Mouse (Mus musculus): ENCODE measurements at regions not wholly inside any gene's neighbourhood (a gene's known extent, or its start where the extent isn't known, plus 50 kb on each side); places are given as distances from the start of the nearest gene placed in this dataset.

DNA sequence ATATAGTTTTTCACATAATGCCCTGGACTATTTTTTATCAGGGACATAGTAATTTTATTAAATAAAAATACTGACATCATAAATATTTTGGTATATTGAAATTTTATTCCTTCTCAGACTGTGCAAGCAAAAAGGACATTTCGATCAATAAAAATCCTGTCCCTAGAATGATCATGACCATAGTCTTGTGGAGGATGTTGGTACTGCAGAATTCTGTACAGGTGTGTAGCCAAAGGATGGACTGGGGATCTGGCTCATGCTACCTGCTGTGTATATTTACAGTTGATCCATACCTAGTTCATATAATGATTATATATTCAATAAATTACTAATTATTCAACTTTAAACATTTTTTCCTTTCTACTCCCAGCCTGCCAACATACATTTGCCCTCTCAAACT is 654.6 kb upstream of the Tpm3-rs7 start:
- Histone ChIP-seq H3K27ac (replicated peaks; ENCODE audit: low read depth, low read length) (no peak overlapping the region), H3K36me3 (replicated peaks; ENCODE audit: control insufficient read depth, insufficient read depth, low read depth, low read length) (no peaks in the 10 kb centered on the region), H3K9ac (replicated peaks; ENCODE audit: low read length) (no peak overlapping the region), H3K4me2 (ENCODE audit: low read depth, low read length) (no peak overlapping the region), H3K4me1 (ENCODE audit: control insufficient read depth, insufficient read depth, low read length) (no peaks in the 10 kb centered on the region), H3K27me3 (ENCODE audit: control insufficient read depth, insufficient read depth, low read length) (no peaks in the 10 kb centered on the region), H3K9me3 (replicated peaks; ENCODE audit: control insufficient read depth, low read length) (no peaks in the 10 kb centered on the region), H3K4me3 (ENCODE audit: low read depth, low read length) (no peak overlapping the region)
- DNase-seq (ENCODE audit: low spot score), result no peak
- 0 out of 2 replicates have a peak, but pooled peaks have one; percentile 52 for ATAC-seq (replicated peaks; ENCODE audit: insufficient number of reproducible peaks, low FRiP score, low TSS enrichment, low read depth)
- 97% methylated on average over 1 of the region's 1 CpGs for WGBS

DNA sequence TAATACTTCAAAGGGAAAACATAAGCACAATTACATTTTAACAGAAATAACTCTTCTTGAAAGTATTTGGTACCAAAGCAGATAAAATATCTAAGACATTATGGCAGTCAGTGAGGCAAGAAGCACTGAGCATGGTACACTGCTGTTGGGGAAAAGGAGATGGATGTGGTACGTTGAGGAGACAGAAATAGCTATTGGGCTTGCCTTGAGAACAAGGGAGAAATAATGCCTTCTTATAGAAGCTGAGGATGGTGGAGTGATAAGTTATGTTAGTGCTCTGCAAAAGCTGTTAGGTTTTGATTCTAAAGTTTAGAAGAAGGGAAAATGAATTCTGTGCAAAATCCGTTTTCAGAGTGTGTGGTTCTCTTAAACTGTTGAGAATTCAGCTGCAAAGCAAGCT is 633.7 kb upstream of the Tpm3-rs7 start:
- no peak for DNase-seq (ENCODE audit: low spot score)
- H3K4me3 ChIP-seq (ENCODE audit: low read depth, low read length), result no peak overlapping the region
- ATAC-seq (replicated peaks; ENCODE audit: insufficient number of reproducible peaks, low FRiP score, low TSS enrichment, low read depth), result no peak
- no peaks in the 10 kb centered on the region for H3K9me3 ChIP-seq (replicated peaks; ENCODE audit: control insufficient read depth, low read length)
- H3K4me1 ChIP-seq (ENCODE audit: control insufficient read depth, insufficient read depth, low read length), result no peaks in the 10 kb centered on the region
- H3K27me3 ChIP-seq (ENCODE audit: control insufficient read depth, insufficient read depth, low read length), result no peaks in the 10 kb centered on the region
- no peaks in the 10 kb centered on the region for H3K36me3 ChIP-seq (replicated peaks; ENCODE audit: control insufficient read depth, insufficient read depth, low read depth, low read length)
- WGBS, result 77% methylated on average over 2 of the region's 2 CpGs
- H3K27ac ChIP-seq (replicated peaks; ENCODE audit: low read depth, low read length), result no peak overlapping the region
- H3K4me2 ChIP-seq (ENCODE audit: low read depth, low read length), result no peak overlapping the region
- no peak overlapping the region for H3K9ac ChIP-seq (replicated peaks; ENCODE audit: low read length)

DNA sequence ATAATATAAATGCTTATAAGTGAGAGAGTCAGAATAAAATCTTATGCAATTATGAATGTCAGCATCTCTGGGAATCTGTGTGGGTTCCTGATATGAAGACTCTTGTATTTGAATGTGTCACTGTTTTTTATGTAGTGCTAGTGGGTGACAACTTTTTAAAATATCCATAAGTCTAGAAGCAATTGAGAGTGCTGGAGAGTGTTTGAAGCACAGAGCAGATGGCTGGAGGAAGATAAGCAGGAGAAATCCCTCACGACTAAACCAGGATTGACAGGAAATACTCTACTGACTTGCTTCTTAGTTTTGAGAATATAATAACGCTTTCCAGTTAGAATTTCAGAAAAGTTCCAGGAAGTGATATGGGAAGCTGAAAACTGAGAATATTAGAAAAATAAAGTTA is 628.4 kb upstream of the Tpm3-rs7 start:
- 57% methylated on average over 2 of the region's 2 CpGs for WGBS
- ATAC-seq (replicated peaks; ENCODE audit: insufficient number of reproducible peaks, low FRiP score, low TSS enrichment, low read depth) (no peak), DNase-seq (ENCODE audit: low spot score) (no peak)
- Histone ChIP-seq H3K27ac (replicated peaks; ENCODE audit: low read depth, low read length) (no peak overlapping the region), H3K27me3 (ENCODE audit: control insufficient read depth, insufficient read depth, low read length) (no peaks in the 10 kb centered on the region), H3K4me2 (ENCODE audit: low read depth, low read length) (no peak overlapping the region), H3K9me3 (replicated peaks; ENCODE audit: control insufficient read depth, low read length) (no peaks in the 10 kb centered on the region), H3K36me3 (replicated peaks; ENCODE audit: control insufficient read depth, insufficient read depth, low read depth, low read length) (no peaks in the 10 kb centered on the region), H3K9ac (replicated peaks; ENCODE audit: low read length) (no peak overlapping the region), H3K4me3 (ENCODE audit: low read depth, low read length) (no peak overlapping the region), H3K4me1 (ENCODE audit: control insufficient read depth, insufficient read depth, low read length) (no peaks in the 10 kb centered on the region)

DNA sequence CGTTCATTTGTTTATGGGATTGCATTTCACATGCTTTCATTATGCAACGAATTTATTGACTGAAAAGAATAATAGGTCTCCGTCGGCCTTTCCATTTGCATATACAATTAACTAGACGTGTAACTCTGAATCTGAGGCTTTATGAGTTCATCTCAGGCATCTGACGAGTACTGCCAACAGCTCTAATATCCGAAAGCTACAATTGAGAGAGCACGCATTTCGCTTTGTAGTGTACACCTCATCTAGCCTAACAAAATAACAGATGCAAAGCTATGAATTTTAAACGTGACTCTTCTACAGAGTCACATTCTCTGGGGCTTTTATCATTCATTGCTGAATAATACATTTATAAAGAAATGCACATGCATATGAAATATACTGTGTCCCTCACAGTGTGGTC is 594.9 kb upstream of the Tpm3-rs7 start:
- H3K4me3 ChIP-seq (ENCODE audit: low read depth, low read length), result no peak overlapping the region
- ATAC-seq (replicated peaks; ENCODE audit: insufficient number of reproducible peaks, low FRiP score, low TSS enrichment, low read depth), result no peak
- no peak overlapping the region for H3K27ac ChIP-seq (replicated peaks; ENCODE audit: low read depth, low read length)
- 83% methylated on average over 10 of the region's 10 CpGs for WGBS
- no peaks in the 10 kb centered on the region for H3K36me3 ChIP-seq (replicated peaks; ENCODE audit: control insufficient read depth, insufficient read depth, low read depth, low read length)
- no peak overlapping the region for H3K4me2 ChIP-seq (ENCODE audit: low read depth, low read length)
- no peaks in the 10 kb centered on the region for H3K9me3 ChIP-seq (replicated peaks; ENCODE audit: control insufficient read depth, low read length)
- no peak for DNase-seq (ENCODE audit: low spot score)
- H3K27me3 ChIP-seq (ENCODE audit: control insufficient read depth, insufficient read depth, low read length), result no peaks in the 10 kb centered on the region
- no peaks in the 10 kb centered on the region for H3K4me1 ChIP-seq (ENCODE audit: control insufficient read depth, insufficient read depth, low read length)
- no peak overlapping the region for H3K9ac ChIP-seq (replicated peaks; ENCODE audit: low read length)
